Mouse (Mus musculus) erythroblast, embryonic 14.5 days (primary cell): ENCODE data around the gene Kifc5b. TPM values are rescaled to one million over a fixed set of nuclear protein-coding genes. Genes with fewer than 3 reads are reported as not detected.
A peak's percentile ranks its signal among the peaks of the same experiment; 100 is the strongest.

ENCODE experiments used
- H3K27me3 ChIP-seq: 2 replicates; pipeline ENCODE4 v1.6.1; 2012; ENCODE audit warnings: inconsistent platforms; ENCODE audit not compliant: control insufficient read depth
- H3K36me3 ChIP-seq: 2 replicates; pipeline ENCODE4 v1.6.1; 2012; ENCODE audit warnings: mild to moderate bottlenecking, inconsistent platforms; ENCODE audit not compliant: control insufficient read depth
- H3K4me1 ChIP-seq: 2 replicates; pipeline ENCODE4 v1.6.1; 2012; ENCODE audit warnings: inconsistent platforms; ENCODE audit not compliant: control insufficient read depth
- H3K4me3 ChIP-seq: replicated peaks from 2 replicates; pipeline ENCODE3; 2012; ENCODE audit warnings: moderate library complexity, mild to moderate bottlenecking, inconsistent platforms
- H3K9me3 ChIP-seq: 2 replicates; pipeline ENCODE4 v1.6.1; 2012; ENCODE audit warnings: low read length, inconsistent platforms, mixed read lengths; ENCODE audit not compliant: control insufficient read depth
- GATA1 ChIP-seq: IDR thresholded peaks from 2 replicates; pipeline ENCODE4 v1.6.1; 2012; ENCODE audit warnings: low read length, inconsistent platforms, mixed read lengths
- TAL1 ChIP-seq: IDR thresholded peaks from 3 replicates; pipeline ENCODE4 v1.6.1; 2012; ENCODE audit warnings: low read length, inconsistent platforms, mixed read lengths
- polyA plus RNA-seq: library from polyadenylated mRNA; stranded (reverse); fragments of >175 nt; gene quantifications from 2 replicates; pipeline ENCODE4 v1.2.3, GENCODE M21; 2012

Kifc5b gene
- 8.1 and 9.2 TPM in 2 replicates for polyA plus RNA-seq

- TF ChIP-seq TAL1, result no peak
- no peak for TF ChIP-seq GATA1
- Histone ChIP-seq H3K9me3 (no peaks in the 10 kb centered on the region), H3K4me1 (peaks cover 34% of the 10 kb centered on the region), H3K27me3 (no peaks in the 10 kb centered on the region), H3K4me3 (peak within 1 kb of the TSS; percentile 76), H3K36me3 (peaks cover 37% of the 10 kb centered on the region)
Observed at GRCm38 (mm10) chr17:26916711-26917482, at the start of gene Kifc5b. Gene Kifc5b (plus strand): TSS chr17:26917091.

- Histone ChIP-seq H3K9me3 (no peaks in the 10 kb centered on the region), H3K27me3 (peaks cover 7% of the 10 kb centered on the region; the same call in 1 of the 2 replicates), H3K4me1 (no peaks in the 10 kb centered on the region), H3K36me3 (no peaks in the 10 kb centered on the region), H3K4me3 (no peak overlapping the region)
- no peak for TF ChIP-seq TAL1
- TF ChIP-seq GATA1, result no peak
Observed at GRCm38 (mm10) chr17:26868756-26869155, 48.1 kb upstream of the Kifc5b start.

GRCm38 (mm10) chr17:26872870-26873269, 44.0 kb upstream of the Kifc5b start:
- Histone ChIP-seq H3K9me3 (no peaks in the 10 kb centered on the region), H3K4me3 (no peak overlapping the region), H3K4me1 (no peaks in the 10 kb centered on the region), H3K36me3 (no peaks in the 10 kb centered on the region), H3K27me3 (no peaks in the 10 kb centered on the region)
- no peak for TF ChIP-seq GATA1
- TF ChIP-seq TAL1, result no peak

- Histone ChIP-seq H3K27me3 (no peaks in the 10 kb centered on the region), H3K4me1 (no peaks in the 10 kb centered on the region), H3K4me3 (no peak overlapping the region), H3K36me3 (no peaks in the 10 kb centered on the region), H3K9me3 (no peaks in the 10 kb centered on the region)
- TF ChIP-seq TAL1 (no peak), GATA1 (no peak)
Observed at GRCm38 (mm10) chr17:26873502-26873901, 43.4 kb upstream of the Kifc5b start.

- H3K27me3 ChIP-seq, result no peaks in the 10 kb centered on the region
- H3K36me3 ChIP-seq, result no peaks in the 10 kb centered on the region
- H3K4me1 ChIP-seq, result no peaks in the 10 kb centered on the region
- 0 out of 2 replicates have a peak, but pooled peaks cover 2% of the 10 kb centered on the region for H3K9me3 ChIP-seq
- no peak for TF ChIP-seq GATA1
- no peak for TF ChIP-seq TAL1
- no peak overlapping the region for H3K4me3 ChIP-seq
Observed at GRCm38 (mm10) chr17:26874542-26874941, 42.3 kb upstream of the Kifc5b start.

- Histone ChIP-seq H3K4me3 (no peak overlapping the region), H3K36me3 (no peaks in the 10 kb centered on the region)
Observed at GRCm38 (mm10) chr17:26877927-26878326, 39.0 kb upstream of the Kifc5b start.

GRCm38 (mm10) chr17:26879235-26879634, 37.7 kb upstream of the Kifc5b start:
- Histone ChIP-seq H3K27me3 (no peaks in the 10 kb centered on the region), H3K9me3 (0 out of 2 replicates have a peak, but pooled peaks cover 2% of the 10 kb centered on the region), H3K36me3 (no peaks in the 10 kb centered on the region), H3K4me3 (no peak overlapping the region), H3K4me1 (peaks cover 10% of the 10 kb centered on the region)
- TF ChIP-seq TAL1, result no peak
- TF ChIP-seq GATA1, result no peak

More at GRCm38 (mm10) chr17:26877927-26878326, 39.0 kb upstream of the Kifc5b start:
- TF ChIP-seq TAL1 (no peak), GATA1 (no peak)
- Histone ChIP-seq H3K4me1 (no peaks in the 10 kb centered on the region), H3K27me3 (no peaks in the 10 kb centered on the region), H3K9me3 (0 out of 2 replicates have a peak, but pooled peaks cover 2% of the 10 kb centered on the region)

GRCm38 (mm10) chr17:26882706-26883105, 34.2 kb upstream of the Kifc5b start:
- TF ChIP-seq TAL1 (no peak), GATA1 (no peak)
- H3K4me1 ChIP-seq, result peaks cover 33% of the 10 kb centered on the region
- no peaks in the 10 kb centered on the region for H3K27me3 ChIP-seq
- 0 out of 2 replicates have a peak, but pooled peaks cover 2% of the 10 kb centered on the region for H3K9me3 ChIP-seq
- no peak overlapping the region for H3K4me3 ChIP-seq
- no peaks in the 10 kb centered on the region for H3K36me3 ChIP-seq

GRCm38 (mm10) chr17:26883585-26883984, 33.3 kb upstream of the Kifc5b start:
- Histone ChIP-seq H3K4me3 (no peak overlapping the region), H3K27me3 (no peaks in the 10 kb centered on the region), H3K4me1 (peaks cover 33% of the 10 kb centered on the region), H3K36me3 (no peaks in the 10 kb centered on the region), H3K9me3 (0 out of 2 replicates have a peak, but pooled peaks cover 2% of the 10 kb centered on the region)
- no peak for TF ChIP-seq GATA1
- no peak for TF ChIP-seq TAL1
